Mouse (Mus musculus) adrenal gland, postnatal 36 days (tissue): Measurements from ENCODE around the gene Dhx15. TPM values are rescaled to one million over a fixed set of nuclear protein-coding genes. Genes with fewer than 3 reads are reported as not detected.
"Not testable (repeated sequence)": the region's sequence is repeated elsewhere in the genome, so short reads cannot be mapped to it uniquely, and the experiment has no call there.

Source experiments
- DNase-seq, 2 experiments: peaks; one replicate each; pipeline ENCODE4 v3.0.0; 2021; ENCODE audit warnings: mixed read lengths in 1 of 2
- long read RNA-seq, 2 experiments: library from polyadenylated mRNA; stranded (forward); transcript quantifications; one replicate each; pipeline ENCODE4 v2.0.0; 2021; ENCODE audit warnings: borderline sequencing depth in 2 of 2
- total RNA-seq, 2 experiments: library from RNA; stranded (reverse); gene quantifications; 2 replicates each; pipeline ENCODE4 v1.2.3; 2021

Gene Dhx15
- 100 to 1,000 TPM; 108 to 134 TPM for total RNA-seq
- long read RNA-seq, experiment 1, transcript Dhx15-201 (14 exons, 3,010 nt), result major isoform, 82 of 105 reads
- long read RNA-seq, experiment 1, partial matches to known transcripts, result 14 of 105 reads
- long read RNA-seq, experiment 1, other reads (novel, unspliced or antisense), result 6 of 105 reads
- long read RNA-seq, experiment 2, transcript Dhx15-201 (14 exons, 3,010 nt), result major isoform, 18 of 21 reads
- long read RNA-seq, experiment 2, partial matches to known transcripts, result 2 of 21 reads
- long read RNA-seq, experiment 2, other reads (novel, unspliced or antisense), result 1 of 21 reads

GRCm38 (mm10) chr5:52190371-52191179 lies at the start of gene Dhx15:
Gene Dhx15 (minus strand): TSS chr5:52190514.
- DNase-seq, result peak; percentile 91 to 93

DNA sequence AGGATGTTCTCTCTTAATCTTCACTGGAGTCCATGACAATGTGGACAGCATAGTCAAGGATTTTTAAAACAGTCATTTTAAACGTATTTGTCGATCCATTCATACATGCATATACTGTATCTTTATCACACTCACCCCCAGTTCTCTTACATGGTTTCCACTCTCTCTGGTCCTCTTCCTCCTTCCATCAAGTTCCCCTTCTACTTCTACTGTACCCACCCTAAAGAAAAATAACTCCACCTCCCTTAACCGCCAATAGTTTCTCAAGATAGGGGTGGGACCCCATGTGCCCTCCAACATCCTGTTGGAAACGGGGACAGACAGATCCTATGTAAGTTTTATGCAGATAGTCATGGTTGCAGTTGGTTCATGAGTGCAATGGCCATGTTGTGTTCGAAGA lies 48.6 kb upstream of the Dhx15 start:
- DNase-seq, result no peak

- DNase-seq, result no peak
Observed at GRCm38 (mm10) chr5:52237956-52238735, 47.8 kb upstream of the Dhx15 start.

GRCm38 (mm10) chr5:52236585-52236984 lies 46.3 kb upstream of the Dhx15 start:
- not testable (repeated sequence) for DNase-seq

GRCm38 (mm10) chr5:52234570-52234969 lies 44.3 kb upstream of the Dhx15 start:
- DNase-seq, result no peak

DNA sequence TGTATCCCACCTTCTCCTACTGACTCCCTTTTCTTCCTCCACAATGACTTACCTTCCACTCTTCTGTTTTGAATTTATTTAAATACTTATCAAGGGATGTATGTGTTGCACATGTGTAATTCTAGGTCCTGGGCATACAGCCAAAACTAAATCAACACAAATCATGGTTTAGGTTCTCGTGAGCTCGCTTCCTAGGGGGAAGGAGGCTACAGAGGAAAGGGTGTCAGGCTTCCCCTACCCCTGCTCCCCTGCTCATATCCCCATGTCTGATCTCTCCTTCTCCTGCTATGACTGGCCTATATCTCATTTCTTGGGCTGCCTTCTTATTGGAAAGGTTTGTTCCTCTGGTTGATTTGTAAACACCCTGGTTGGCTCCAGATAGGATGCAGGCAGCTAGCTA lies 43.6 kb upstream of the Dhx15 start:
- no peak for DNase-seq

GRCm38 (mm10) chr5:52232611-52233010 lies 42.3 kb upstream of the Dhx15 start:
- no peak for DNase-seq

DNA sequence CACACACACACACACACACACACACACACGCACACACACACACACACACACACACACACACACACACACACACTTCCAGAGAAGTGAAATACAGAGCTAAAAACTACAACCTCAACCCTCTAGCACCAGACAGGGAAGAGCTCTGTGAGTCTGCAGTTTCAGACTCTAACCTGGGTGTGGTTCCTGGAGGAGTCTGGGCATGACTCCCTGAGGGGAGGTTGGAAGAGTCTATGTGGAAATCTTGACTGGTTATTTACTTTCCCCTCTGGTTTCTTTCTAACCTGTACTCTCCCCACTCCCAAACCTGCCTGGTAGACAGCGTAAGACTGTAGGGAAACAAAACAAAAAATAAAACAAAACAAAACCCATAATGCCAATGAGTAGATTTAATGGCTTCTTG lies 41.9 kb upstream of the Dhx15 start:
- no peak for DNase-seq

DNA sequence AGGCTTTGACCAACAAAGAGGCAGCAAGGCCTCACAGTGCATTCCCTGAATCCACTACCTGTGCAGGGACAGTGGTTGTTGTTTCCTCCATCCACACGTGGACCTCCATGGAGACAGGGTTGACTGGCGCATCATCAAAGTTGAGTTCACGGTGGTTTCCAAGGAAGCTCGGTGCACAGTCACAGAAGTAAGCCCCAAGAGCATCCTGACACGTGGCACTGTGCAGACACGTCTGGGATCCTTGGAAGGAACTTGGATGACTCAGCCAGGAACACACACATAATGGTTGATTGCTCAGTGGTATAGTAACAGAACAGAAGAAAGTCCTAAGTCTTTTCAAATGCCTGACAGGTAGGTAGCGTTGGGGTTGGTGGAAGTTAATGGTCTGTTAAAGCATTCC lies 40.2 kb upstream of the Dhx15 start:
- no peak for DNase-seq

DNA sequence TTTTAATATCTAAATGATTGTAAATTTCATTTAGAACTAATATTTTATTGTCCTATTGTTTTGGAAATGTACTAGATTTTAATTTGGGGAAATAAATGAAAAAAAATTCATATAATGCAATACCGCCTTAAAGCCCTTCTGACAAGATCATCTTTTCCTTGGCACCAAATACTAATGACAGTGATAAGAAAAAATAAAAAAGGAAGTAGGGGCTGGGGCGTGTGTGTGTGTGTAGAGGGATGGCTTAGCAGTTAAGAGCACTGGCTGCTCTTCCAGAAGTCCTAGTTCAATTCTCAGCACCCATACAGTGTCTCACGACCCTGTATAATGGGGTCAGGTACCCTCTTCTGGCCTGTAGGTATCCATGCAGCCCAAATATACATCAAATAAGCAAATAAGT lies 36.4 kb upstream of the Dhx15 start:
- no peak for DNase-seq

- DNase-seq, result no peak
Observed at GRCm38 (mm10) chr5:52221596-52221995, 31.3 kb upstream of the Dhx15 start.

- DNase-seq, result peak; percentile 75 to 77
Observed at GRCm38 (mm10) chr5:52220013-52220804, 29.9 kb upstream of the Dhx15 start.

DNA sequence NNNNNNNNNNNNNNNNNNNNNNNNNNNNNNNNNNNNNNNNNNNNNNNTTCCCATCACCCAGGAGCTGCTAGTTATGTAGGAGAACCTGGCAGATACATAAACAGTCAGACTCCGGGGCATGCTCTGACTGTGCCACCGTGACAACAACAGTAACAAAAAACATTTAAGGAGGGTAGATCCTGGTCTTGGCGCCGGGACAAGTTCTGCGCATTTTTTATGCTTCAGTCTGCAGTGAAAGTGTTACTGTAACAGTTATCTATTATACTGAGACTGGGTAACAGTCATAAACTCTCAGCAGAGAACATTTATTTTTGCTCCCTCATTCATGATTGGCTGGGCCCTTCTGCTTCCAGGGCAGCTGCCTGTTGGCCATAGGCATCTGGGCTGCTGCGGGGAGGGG lies 27.9 kb upstream of the Dhx15 start:
- DNase-seq, result no peak

DNA sequence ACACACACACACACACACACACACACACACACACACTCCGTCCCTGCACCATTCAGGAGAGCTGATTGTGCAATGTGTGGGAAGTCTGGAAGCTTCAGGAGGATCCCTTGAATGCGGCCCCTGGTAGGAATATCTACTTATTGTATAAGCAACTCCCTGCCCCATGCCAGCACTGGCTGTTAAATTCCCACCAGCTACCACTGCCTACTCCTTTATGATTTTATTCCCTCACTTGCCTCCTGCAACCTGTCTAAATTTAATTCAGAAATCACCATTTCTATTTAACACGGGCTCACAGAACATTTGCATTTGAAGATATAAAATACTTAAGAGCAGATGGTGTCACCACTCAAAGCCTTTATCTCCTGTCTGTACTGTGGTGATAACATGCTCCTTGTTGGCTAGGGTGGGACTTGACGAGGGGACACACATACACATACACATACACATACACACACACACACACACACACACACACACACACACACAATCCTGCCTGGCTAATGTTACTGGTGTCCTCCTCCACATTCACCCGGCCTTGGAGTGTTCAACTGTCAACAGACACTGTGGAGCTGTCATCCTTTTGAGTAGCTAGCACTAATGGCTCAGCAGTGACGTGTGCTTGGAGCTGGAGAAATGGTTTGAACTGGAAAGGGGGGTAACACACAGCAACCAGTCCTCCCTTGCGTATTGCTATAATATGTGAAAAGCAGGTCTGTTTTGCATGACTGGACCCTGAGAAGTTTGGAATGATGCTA lies 23.0 kb upstream of the Dhx15 start:
- DNase-seq, result no peak

GRCm38 (mm10) chr5:52191180-52191468 lies 810 bp upstream of the Dhx15 start:
- DNase-seq, result no peak

GRCm38 (mm10) chr5:52189664-52190365 lies 499 bp downstream of the Dhx15 start:
- peak; percentile 57 to 59 for DNase-seq

GRCm38 (mm10) chr5:52188206-52188605 lies 2.1 kb downstream of the Dhx15 start:
- no peak for DNase-seq

- DNase-seq, result no peak
Observed at GRCm38 (mm10) chr5:52177326-52177725, 13.0 kb downstream of the Dhx15 start.

DNA sequence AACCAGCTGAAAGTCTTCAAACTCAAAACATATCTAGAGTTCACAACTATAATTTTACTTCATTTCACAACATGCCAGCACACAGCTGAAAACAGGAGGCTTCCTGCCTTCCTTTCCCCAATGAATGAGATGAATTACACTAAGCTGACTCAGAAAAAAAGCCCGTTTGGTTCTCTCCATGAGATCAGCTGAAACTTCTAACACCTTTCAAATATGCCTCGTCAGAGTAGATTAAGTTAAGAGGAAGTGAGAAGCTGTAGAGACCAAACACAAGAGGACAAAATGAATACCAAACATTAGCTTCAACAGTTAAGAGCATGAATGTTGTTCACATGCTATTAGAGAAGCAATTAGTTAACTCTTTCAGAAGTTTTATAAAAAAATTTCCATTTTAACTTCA lies 21.8 kb downstream of the Dhx15 start:
- no peak for DNase-seq

GRCm38 (mm10) chr5:52149138-52149537 lies 41.2 kb downstream of the Dhx15 start:
- DNase-seq, result no peak

- DNase-seq, result no peak
Observed at GRCm38 (mm10) chr5:52147141-52147540, 43.2 kb downstream of the Dhx15 start.
